Mouse (Mus musculus) ES-E14 (cell line): ENCODE data around the gene Sacm1l.

Source experiments
- MAFK ChIP-seq: IDR thresholded peaks from 2 replicates; pipeline ENCODE4 v1.6.1; 2014; ENCODE audit warnings: mild to moderate bottlenecking, low read depth, low read length, inconsistent platforms; ENCODE audit not compliant: insufficient read depth
- ZC3H11A ChIP-seq: IDR thresholded peaks from 2 replicates; pipeline ENCODE4 v1.6.1; 2012; ENCODE audit warnings: low read depth, mild to moderate bottlenecking, inconsistent platforms, low read length, borderline replicate concordance
- ZNF384 ChIP-seq: IDR thresholded peaks from 2 replicates; pipeline ENCODE4 v1.6.1; 2012; ENCODE audit warnings: low read depth, low read length, inconsistent platforms

DNA sequence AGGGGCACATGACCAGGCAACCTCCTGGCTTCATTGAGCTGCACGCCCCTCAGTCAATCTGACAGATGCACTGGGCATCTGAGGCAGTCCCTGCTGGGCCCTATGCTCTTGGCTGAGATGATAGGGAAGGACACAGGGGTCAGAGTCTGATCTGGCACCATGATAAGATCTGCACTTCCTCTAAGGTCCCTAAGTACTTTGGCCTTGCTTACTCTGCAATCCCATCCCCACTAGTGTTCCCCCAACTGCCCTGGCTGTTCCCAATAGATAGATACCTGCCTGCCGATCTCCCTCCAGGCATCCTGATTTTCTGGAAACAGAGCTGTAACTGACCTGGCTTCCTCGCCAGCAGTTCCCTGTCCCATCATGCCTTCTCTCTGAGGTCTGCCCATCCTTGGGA lies 42.9 kb upstream of the Sacm1l start:
- TF ChIP-seq MAFK (no peak), ZNF384 (no peak), ZC3H11A (no peak)
